Mouse (Mus musculus): Measurements from ENCODE around the gene Kank3. TPM values are rescaled to one million over a fixed set of nuclear protein-coding genes. Genes with fewer than 3 reads are reported as not detected.

Kank3 gene
- 38.1 and 42.0 TPM in 2 replicates for polyA plus RNA-seq (2015; fragmentation: Nextera tagmentation; extraction: Ambion mirVana)

DNA sequence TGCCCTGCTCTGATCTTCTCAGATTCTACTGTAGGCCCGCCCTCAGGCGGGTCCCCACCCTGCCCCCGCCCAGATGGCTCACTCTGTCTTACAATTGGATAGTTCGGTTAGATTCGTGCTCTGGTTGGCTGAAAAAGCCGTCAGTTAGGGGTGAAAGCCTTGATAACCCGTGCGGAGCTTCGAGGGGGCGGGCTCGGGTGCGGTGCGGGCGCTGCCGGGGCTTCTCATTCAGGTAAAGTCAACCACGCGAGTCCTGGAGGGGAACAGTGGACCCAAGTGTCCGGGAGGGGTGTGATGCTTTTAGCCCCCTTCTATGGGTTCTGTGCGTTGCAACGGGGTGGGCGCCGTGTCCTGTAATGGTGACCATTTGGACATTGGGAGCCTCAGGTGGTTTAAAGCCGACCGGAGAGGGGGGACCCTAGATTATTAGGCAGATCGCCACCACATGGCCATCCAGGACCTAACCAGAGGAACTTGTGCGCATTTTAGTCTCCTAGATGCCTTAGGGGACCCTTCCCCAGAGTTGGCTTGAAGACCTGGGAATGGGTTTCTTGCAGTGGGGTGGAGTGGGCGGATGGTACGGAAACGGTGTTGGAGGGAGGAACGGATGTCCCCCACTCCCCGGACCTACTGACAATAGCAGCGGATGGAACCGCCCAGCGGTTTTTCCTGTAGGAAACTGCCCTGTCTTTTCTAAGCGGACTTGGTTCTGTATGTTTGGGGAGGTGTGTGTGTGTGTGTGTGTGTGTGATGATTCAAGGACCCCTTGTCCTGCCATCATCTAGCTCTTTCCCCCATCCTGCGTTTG is at the start of gene Kank3:
Gene Kank3, plus strand, starts transcription at position 186 of the 808 bp plus-strand sequence.

DNA sequence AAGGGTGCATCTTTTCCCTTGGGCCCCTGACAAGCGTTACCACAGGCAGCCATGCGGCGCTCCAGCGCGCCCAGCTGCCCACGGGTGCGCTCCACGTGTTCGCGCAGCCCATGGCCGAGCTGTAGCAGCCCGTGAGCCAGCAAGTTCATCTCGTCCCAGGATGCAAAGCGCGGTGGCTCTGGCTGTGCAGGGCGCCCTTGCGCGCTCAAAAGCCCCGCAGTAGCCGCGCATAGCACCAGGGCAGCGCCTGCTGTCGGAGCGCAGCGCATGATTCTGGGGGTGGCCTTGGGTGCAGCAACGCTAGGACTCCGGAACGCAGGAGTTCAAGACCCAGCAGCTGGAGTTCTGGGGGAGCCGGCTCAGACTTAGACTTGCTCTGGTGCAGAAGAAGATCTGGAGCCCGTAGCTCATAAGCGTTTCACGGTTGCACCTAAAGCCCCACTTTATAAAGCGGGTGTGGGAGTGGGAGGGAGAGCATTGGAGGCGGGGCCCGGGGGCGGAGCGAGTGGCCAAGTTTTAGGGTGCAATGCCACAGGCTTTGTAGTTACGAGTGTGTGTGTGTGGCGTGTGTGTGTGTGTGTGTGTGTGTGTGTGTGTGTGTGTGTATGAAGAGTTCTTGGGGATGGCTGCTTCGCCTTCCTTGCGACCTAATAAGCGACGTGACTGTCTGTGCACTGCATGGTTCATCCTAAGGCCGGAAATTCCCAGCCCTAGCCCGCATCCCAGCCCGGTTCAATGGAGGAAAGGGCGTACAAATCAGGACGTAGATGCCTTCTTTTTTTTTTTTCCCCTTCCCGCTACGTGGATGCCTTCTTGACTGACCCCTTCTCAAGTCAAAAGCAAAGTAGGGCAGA is 29.0 kb upstream of the Kank3 start, which contains the start of gene Angptl4:
Gene Angptl4, minus strand, starts transcription at position 707 of the 854 bp plus-strand sequence.

DNA sequence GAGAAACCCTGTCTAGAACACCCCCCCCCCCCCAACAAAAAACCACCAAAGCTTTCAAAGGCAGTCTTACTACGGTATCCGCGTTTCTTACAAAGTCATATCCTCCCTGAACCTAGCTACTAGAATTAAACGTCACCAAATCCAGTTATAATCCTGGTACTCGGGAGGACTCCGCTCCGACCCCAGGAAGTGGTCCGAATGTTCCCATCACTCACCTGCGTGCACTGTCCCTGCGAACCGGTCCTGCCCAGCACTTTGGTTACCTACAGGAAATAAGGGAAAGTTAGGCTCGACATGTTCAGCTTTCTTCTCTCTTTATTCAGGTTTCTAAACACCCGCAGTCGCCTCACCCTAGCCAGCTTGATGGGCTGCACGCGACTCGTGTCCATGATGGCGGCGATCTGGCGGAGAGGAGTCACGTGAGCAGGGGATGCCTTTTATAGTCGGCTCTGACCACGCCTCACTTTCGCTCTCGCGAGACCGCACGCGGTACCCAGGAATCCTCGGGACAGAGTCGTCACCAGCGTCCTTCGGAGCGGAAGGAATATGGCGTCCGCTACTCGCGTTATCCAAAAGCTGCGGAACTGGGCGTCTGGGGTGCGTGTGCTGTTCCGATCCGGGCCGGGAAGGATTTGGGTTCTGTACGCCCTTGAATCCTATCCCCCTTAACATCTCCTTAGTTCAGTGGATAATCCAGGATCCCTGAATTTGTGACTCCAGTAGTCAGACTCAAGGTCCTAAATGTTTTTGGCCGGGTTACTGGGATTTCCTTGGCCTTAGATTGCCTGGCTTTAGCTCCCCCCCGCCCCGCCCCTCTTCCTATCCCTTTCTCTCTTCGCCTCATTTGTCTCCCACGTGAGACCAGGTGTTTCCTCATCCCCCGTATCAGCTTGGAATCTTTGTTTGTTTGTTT is 14.0 kb downstream of the Kank3 start, which contains the start of the genes Rps28 and Ndufa7:
Gene Rps28, minus strand, starts transcription at position 479 of the 913 bp plus-strand sequence.
Gene Ndufa7, plus strand, starts transcription at position 489 of the 913 bp plus-strand sequence.

DNA sequence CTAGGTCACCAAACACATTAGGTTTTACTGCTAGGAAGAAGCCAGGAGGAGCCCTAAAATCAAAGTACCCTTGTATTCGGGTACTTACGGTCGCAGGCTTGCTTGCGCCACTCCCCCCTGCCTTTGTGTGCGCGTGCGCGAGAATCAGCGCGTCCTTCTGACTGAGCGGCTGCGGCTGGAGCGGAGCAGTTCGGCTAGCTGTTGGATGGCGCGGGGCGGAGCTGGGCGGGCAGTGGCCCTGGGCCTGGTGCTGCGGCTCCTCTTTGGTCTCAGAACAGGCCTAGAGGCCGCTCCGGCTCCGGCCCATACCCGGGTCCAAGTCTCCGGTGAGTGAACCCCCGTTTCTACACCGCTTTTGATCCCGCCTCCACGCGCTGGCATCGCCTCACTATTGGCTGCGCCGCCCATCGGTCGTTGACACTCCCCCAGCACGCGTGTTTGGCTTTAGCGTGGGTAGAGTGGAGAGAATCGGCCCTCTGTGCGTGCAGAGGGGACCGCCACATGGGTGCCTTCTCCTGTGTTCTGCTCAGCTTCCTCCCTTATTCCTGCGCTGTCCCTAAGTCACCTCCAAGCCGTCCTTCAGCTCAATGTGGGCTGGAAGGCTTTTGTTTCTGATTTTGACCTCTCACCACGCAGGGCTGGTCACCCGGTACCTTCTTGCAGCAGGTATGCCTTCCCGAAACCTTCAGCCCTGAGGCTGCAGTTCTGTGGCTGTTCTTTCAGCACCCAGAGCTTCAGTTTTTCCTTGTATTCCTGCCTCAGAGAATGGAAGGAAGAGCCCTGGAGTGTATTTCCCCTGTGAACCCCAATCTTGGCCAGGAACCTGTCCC is 32.9 kb downstream of the Kank3 start, which contains the start of gene Cd320:
Gene Cd320, plus strand, starts transcription at position 126 of the 830 bp plus-strand sequence.

Other genes starting within 250 kb of the Kank3 start
- 63.1 and 72.0 TPM in 2 replicates for gene Zfp414, start 181.4 kb upstream of the Kank3 start, polyA plus RNA-seq (2015; fragmentation: Nextera tagmentation; extraction: Ambion mirVana)
- gene Pram1, start 172.5 kb upstream of the Kank3 start, polyA plus RNA-seq (2015; fragmentation: Nextera tagmentation; extraction: Ambion mirVana) = 0.28 and 0.43 TPM in 2 replicates
- gene Hnrnpm, start 123.7 kb upstream of the Kank3 start, polyA plus RNA-seq (2015; fragmentation: Nextera tagmentation; extraction: Ambion mirVana) = 101 and 115 TPM in 2 replicates
- 76.0 and 80.0 TPM in 2 replicates for gene March2, start 91.8 kb upstream of the Kank3 start, polyA plus RNA-seq (2015; fragmentation: Nextera tagmentation; extraction: Ambion mirVana)
- gene Rab11b, start 50.0 kb upstream of the Kank3 start, polyA plus RNA-seq (2015; fragmentation: Nextera tagmentation; extraction: Ambion mirVana) = 488 and 491 TPM in 2 replicates
- gene Angptl4, start 28.7 kb upstream of the Kank3 start, polyA plus RNA-seq (2015; fragmentation: Nextera tagmentation; extraction: Ambion mirVana) = 41.0 and 44.6 TPM in 2 replicates
- gene Rps28, start 14.0 kb downstream of the Kank3 start, polyA plus RNA-seq (2015; fragmentation: Nextera tagmentation; extraction: Ambion mirVana) = 552 and 646 TPM in 2 replicates
- gene Ndufa7, start 14.1 kb downstream of the Kank3 start, polyA plus RNA-seq (2015; fragmentation: Nextera tagmentation; extraction: Ambion mirVana) = 595 and 638 TPM in 2 replicates
- 51.5 and 57.3 TPM in 2 replicates for gene Cd320, start 32.6 kb downstream of the Kank3 start, polyA plus RNA-seq (2015; fragmentation: Nextera tagmentation; extraction: Ambion mirVana)
- gene Gm7029, start 63.3 kb downstream of the Kank3 start, polyA plus RNA-seq (2015; fragmentation: Nextera tagmentation; extraction: Ambion mirVana) = not detected in 2 replicates
- 1.6 TPM in 2 replicates for gene Kifc1, start 80.1 kb downstream of the Kank3 start, polyA plus RNA-seq (2015; fragmentation: Nextera tagmentation; extraction: Ambion mirVana)
- gene Platr17, start 94.6 kb downstream of the Kank3 start, polyA plus RNA-seq (2015; fragmentation: Nextera tagmentation; extraction: Ambion mirVana) = 1.4 and 1.5 TPM in 2 replicates
- gene Daxx, start 98.9 kb downstream of the Kank3 start, polyA plus RNA-seq (2015; fragmentation: Nextera tagmentation; extraction: Ambion mirVana) = 40.7 and 43.3 TPM in 2 replicates
- 47.9 and 55.8 TPM in 2 replicates for gene Tapbp, start 105.4 kb downstream of the Kank3 start, polyA plus RNA-seq (2015; fragmentation: Nextera tagmentation; extraction: Ambion mirVana)
- gene Zbtb22, start 105.4 kb downstream of the Kank3 start, polyA plus RNA-seq (2015; fragmentation: Nextera tagmentation; extraction: Ambion mirVana) = 18.3 and 18.5 TPM in 2 replicates
- 40.2 and 49.4 TPM in 2 replicates for gene Rgl2, start 119.0 kb downstream of the Kank3 start, polyA plus RNA-seq (2015; fragmentation: Nextera tagmentation; extraction: Ambion mirVana)
- gene Pfdn6, start 129.8 kb downstream of the Kank3 start, polyA plus RNA-seq (2015; fragmentation: Nextera tagmentation; extraction: Ambion mirVana) = 181 TPM in 2 replicates
- 17.0 and 17.9 TPM in 2 replicates for gene Wdr46, start 130.1 kb downstream of the Kank3 start, polyA plus RNA-seq (2015; fragmentation: Nextera tagmentation; extraction: Ambion mirVana)
- 13.6 and 15.4 TPM in 2 replicates for gene B3galt4, start 141.0 kb downstream of the Kank3 start, polyA plus RNA-seq (2015; fragmentation: Nextera tagmentation; extraction: Ambion mirVana)
- 60.0 and 63.3 TPM in 2 replicates for gene Vps52, start 145.3 kb downstream of the Kank3 start, polyA plus RNA-seq (2015; fragmentation: Nextera tagmentation; extraction: Ambion mirVana)
- gene Rps18, start 145.5 kb downstream of the Kank3 start, polyA plus RNA-seq (2015; fragmentation: Nextera tagmentation; extraction: Ambion mirVana) = 872 and 906 TPM in 2 replicates
- 23.9 and 24.3 TPM in 2 replicates for gene H2-K1, start 189.8 kb downstream of the Kank3 start, polyA plus RNA-seq (2015; fragmentation: Nextera tagmentation; extraction: Ambion mirVana)
- gene Ring1, start 214.2 kb downstream of the Kank3 start, polyA plus RNA-seq (2015; fragmentation: Nextera tagmentation; extraction: Ambion mirVana) = 21.7 and 24.2 TPM in 2 replicates
- gene H2-Ke6, start 217.5 kb downstream of the Kank3 start, polyA plus RNA-seq (2015; fragmentation: Nextera tagmentation; extraction: Ambion mirVana) = 72.0 and 82.6 TPM in 2 replicates
- 143 and 149 TPM in 2 replicates for gene Slc39a7, start 221.2 kb downstream of the Kank3 start, polyA plus RNA-seq (2015; fragmentation: Nextera tagmentation; extraction: Ambion mirVana)
- gene Rxrb, start 221.3 kb downstream of the Kank3 start, polyA plus RNA-seq (2015; fragmentation: Nextera tagmentation; extraction: Ambion mirVana) = 50.1 and 52.1 TPM in 2 replicates
- gene Col11a2, start 228.9 kb downstream of the Kank3 start, polyA plus RNA-seq (2015; fragmentation: Nextera tagmentation; extraction: Ambion mirVana) = 9.1 and 12.1 TPM in 2 replicates

All from neural tube, postnatal 0 days (tissue).